Mouse (Mus musculus) cortical plate, adult 2 months (tissue): ENCODE results near the gene Mrps14. TPM values are rescaled to one million over a fixed set of nuclear protein-coding genes. Genes with fewer than 3 reads are reported as not detected.

Experiments used
- H3K27ac ChIP-seq: fragments of 200-500 bp; 2 replicates; pipeline ENCODE4 v1.5.1; 2012; ENCODE audit warnings: low read length, control low read depth, inconsistent platforms; ENCODE audit not compliant: insufficient read depth
- H3K4me1 ChIP-seq: fragments of 200-500 bp; 2 replicates; pipeline ENCODE4 v1.6.1; 2011; ENCODE audit warnings: low read length; ENCODE audit not compliant: control insufficient read depth, insufficient read depth
- H3K4me3 ChIP-seq: fragments of 200-500 bp; 2 replicates; pipeline ENCODE4 v1.5.1; 2011; ENCODE audit warnings: mild to moderate bottlenecking, low read length, control low read depth; ENCODE audit not compliant: insufficient read depth
- CTCF ChIP-seq: fragments of 200-500 bp; IDR thresholded peaks from 2 replicates; pipeline ENCODE4 v1.5.1; 2011; ENCODE audit warnings: mild to moderate bottlenecking, control low read depth, low read length; ENCODE audit not compliant: insufficient read depth; ENCODE audit errors: extremely low read depth
- POLR2A ChIP-seq: fragments of 200-500 bp; IDR thresholded peaks from 2 replicates; pipeline ENCODE4 v1.6.1; 2011; ENCODE audit warnings: mild to moderate bottlenecking, low read length, control low read depth; ENCODE audit not compliant: insufficient read depth; ENCODE audit errors: extremely low read depth
- polyA plus RNA-seq: library from polyadenylated mRNA; depleted of rRNA; stranded (reverse); fragments of >200 nt; gene quantifications from 2 replicates; pipeline ENCODE4 v1.2.3, GENCODE M21; 2012; rRNA removed

Gene Mrps14
- polyA plus RNA-seq, 1 experiment: 54.3 TPM

DNA sequence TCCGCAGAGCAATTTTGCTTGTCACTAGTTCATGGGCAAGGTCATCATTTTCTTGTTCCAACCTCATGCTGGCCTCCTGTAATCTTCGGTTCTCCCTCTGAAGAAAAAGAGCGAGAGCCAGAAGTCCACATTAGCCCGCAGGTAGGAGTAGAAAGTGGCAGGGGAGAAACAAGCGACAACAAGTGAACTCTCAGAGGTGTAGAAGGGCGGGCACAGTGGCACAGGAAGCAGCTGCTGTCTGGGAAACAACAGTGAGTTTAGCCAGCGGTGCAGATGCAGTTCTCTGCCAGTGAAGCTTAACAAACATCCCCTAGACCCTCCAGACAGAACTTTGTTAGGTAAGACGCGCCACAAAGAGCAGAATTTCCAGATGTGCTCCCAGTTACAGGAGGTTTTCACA is 52.5 kb downstream of the Mrps14 start:
- no peak for TF ChIP-seq POLR2A
- Histone ChIP-seq H3K4me3 (no peak overlapping the region), H3K27ac (no peak overlapping the region), H3K4me1 (peaks cover 6% of the 10 kb centered on the region; the same call in 1 of the 2 replicates)

GRCm38 (mm10) chr1:160249786-160250185 is 54.8 kb downstream of the Mrps14 start:
- H3K4me1 ChIP-seq: peaks cover 6% of the 10 kb centered on the region; the same call in 1 of the 2 replicates
- no peak overlapping the region for H3K4me3 ChIP-seq
- TF ChIP-seq CTCF: no peak
- H3K27ac ChIP-seq: no peak overlapping the region

GRCm38 (mm10) chr1:160250782-160251181 is 55.8 kb downstream of the Mrps14 start:
- Histone ChIP-seq H3K27ac (no peak overlapping the region), H3K4me1 (peaks cover 6% of the 10 kb centered on the region; the same call in 1 of the 2 replicates), H3K4me3 (no peak overlapping the region)
- TF ChIP-seq CTCF: no peak
- TF ChIP-seq POLR2A: no peak

- no peak for TF ChIP-seq CTCF
- no peak for TF ChIP-seq POLR2A
- H3K4me1 ChIP-seq: peaks cover 4% of the 10 kb centered on the region; the same call in 1 of the 2 replicates
- H3K27ac ChIP-seq: no peak overlapping the region
- no peak overlapping the region for H3K4me3 ChIP-seq
Observed at GRCm38 (mm10) chr1:160251388-160252007, 56.5 kb downstream of the Mrps14 start.

Other genes starting within 250 kb of the Mrps14 start
- 1.6 and 2.0 TPM in 2 replicates for gene 4930523C07Rik, start 150.8 kb upstream of the Mrps14 start, polyA plus RNA-seq
- 0.06 and 0.23 TPM in 2 replicates for gene Tnn, start 41.6 kb upstream of the Mrps14 start, polyA plus RNA-seq
- 47.1 and 47.6 TPM in 2 replicates for gene Cacybp, start 17.7 kb downstream of the Mrps14 start, polyA plus RNA-seq